Mouse (Mus musculus) forebrain, embryonic 15.5 days (tissue): Measurements from ENCODE around the gene Lilra5. TPM values are rescaled to one million over a fixed set of nuclear protein-coding genes. Genes with fewer than 3 reads are reported as not detected.
"Not testable (repeated sequence)": the region's sequence is repeated elsewhere in the genome, so short reads cannot be mapped to it uniquely, and the experiment has no call there.

Experiments
- ATAC-seq: fragments of 200-750 bp; cut with Nextera tagmentation; replicated peaks from 2 replicates; pipeline ENCODE4 v1.8.0; 2017; ENCODE audit warnings: mild to moderate bottlenecking, moderate TSS enrichment, moderate library complexity
- H3K27ac ChIP-seq: fragments of 300-500 bp; sonication (generic); replicated peaks from 2 replicates; pipeline ENCODE4 v1.5.1; 2015; ENCODE audit warnings: mild to moderate bottlenecking, inconsistent platforms
- H3K27me3 ChIP-seq: fragments of 300-500 bp; sonication (generic); 2 replicates; pipeline ENCODE4 v1.6.1; 2015; ENCODE audit warnings: inconsistent platforms
- H3K36me3 ChIP-seq: fragments of 300-500 bp; sonication (generic); 2 replicates; pipeline ENCODE4 v1.6.1; 2015; ENCODE audit warnings: mild to moderate bottlenecking, inconsistent platforms
- H3K4me1 ChIP-seq: fragments of 300-500 bp; sonication (generic); 2 replicates; pipeline ENCODE4 v1.6.1; 2015; ENCODE audit warnings: inconsistent platforms
- H3K4me2 ChIP-seq: fragments of 300-500 bp; sonication (generic); replicated peaks from 2 replicates; pipeline ENCODE4 v1.6.1; 2015; ENCODE audit warnings: mild to moderate bottlenecking, inconsistent platforms
- H3K4me3 ChIP-seq: fragments of 300-500 bp; sonication (generic); 2 replicates; pipeline ENCODE4 v1.5.1; 2015; ENCODE audit warnings: mild to moderate bottlenecking, inconsistent platforms
- H3K9ac ChIP-seq: fragments of 300-500 bp; sonication (generic); replicated peaks from 2 replicates; pipeline ENCODE4 v1.6.1; 2015; ENCODE audit warnings: mild to moderate bottlenecking, inconsistent platforms
- H3K9me3 ChIP-seq: fragments of 300-500 bp; sonication (generic); 2 replicates; pipeline ENCODE4 v1.6.1; 2016; ENCODE audit warnings: inconsistent platforms
- WGBS: fragments of 180-500 bp; shearing (Covaris S2); methylation state at CpG from one replicate; pipeline ENCODE4 v1.1.7; 2015; ENCODE audit warnings: mixed read lengths; 5-methylcytosine and 5-hydroxymethylcytosine counted together
- polyA plus RNA-seq: library from polyadenylated mRNA; unstranded; fragments of >200 nt; fragmentation: Nextera tagmentation; extraction: Ambion mirVana; gene quantifications from 2 replicates; pipeline ENCODE4 v1.2.1, GENCODE M21; 2015

The Lilra5 gene
- polyA plus RNA-seq, result 0.11 TPM in 1 of 2 replicates, not detected in the other

DNA sequence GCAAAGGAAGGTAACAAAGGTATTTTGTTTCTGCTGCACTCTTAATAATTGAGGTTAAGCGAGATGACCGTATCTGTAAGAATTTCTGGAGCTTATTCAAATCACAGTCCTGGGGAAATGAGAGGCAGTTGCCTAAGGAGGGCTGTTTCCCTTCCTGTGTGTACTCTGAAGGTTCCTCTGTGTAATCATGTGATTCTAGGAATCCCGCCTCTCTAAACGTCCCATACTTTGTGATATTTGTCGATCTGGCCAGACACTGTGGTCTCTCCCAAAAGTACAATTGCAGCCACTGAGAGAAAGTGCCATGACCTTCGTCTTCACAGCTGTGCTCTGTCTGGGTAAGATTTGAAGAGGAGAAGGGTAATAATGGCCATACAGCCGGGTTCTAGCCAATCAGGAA is at the start of gene Lilra5:
Gene Lilra5 (plus strand): TSS at position 301 of the 400 bp plus-strand sequence.
- Histone ChIP-seq H3K4me1 (no peaks in the 10 kb centered on the region), H3K27ac (no peak within 1 kb of the TSS), H3K9ac (no peak within 1 kb of the TSS), H3K9me3 (no peaks in the 10 kb centered on the region), H3K27me3 (no peaks in the 10 kb centered on the region), H3K36me3 (no peaks in the 10 kb centered on the region), H3K4me3 (no peak within 1 kb of the TSS), H3K4me2 (no peak within 1 kb of the TSS)
- no peak for ATAC-seq
- WGBS, result 84% methylated on average over 7 of the region's 7 CpGs

DNA sequence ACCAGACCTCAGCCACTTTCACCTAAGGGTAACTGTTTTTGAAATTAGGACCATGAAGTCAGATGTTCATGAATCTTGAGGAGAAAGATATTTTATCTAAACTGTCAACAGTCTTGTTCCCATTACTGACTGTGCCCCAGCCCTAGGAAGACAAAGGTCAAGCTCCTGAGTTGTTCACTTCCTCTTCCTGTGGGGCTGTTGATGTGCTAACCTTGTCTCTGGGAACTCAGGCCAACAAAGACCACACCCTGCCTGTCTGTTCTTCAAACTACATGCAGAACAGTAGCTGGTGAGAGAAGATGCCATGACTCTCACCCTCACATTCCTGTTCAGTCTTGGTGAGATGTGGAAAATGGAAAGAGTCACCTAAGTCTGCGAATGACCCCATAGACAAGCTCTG is 30.4 kb upstream of the Lilra5 start:
- H3K9ac ChIP-seq, result no peak overlapping the region
- H3K4me2 ChIP-seq, result no peak overlapping the region
- no peaks in the 10 kb centered on the region for H3K9me3 ChIP-seq
- WGBS, result 82% methylated on average over 1 of the region's 1 CpGs
- ATAC-seq, result no peak
- no peaks in the 10 kb centered on the region for H3K27me3 ChIP-seq
- H3K27ac ChIP-seq, result no peak overlapping the region
- H3K4me1 ChIP-seq, result no peaks in the 10 kb centered on the region
- H3K4me3 ChIP-seq, result no peak overlapping the region
- H3K36me3 ChIP-seq, result no peaks in the 10 kb centered on the region

DNA sequence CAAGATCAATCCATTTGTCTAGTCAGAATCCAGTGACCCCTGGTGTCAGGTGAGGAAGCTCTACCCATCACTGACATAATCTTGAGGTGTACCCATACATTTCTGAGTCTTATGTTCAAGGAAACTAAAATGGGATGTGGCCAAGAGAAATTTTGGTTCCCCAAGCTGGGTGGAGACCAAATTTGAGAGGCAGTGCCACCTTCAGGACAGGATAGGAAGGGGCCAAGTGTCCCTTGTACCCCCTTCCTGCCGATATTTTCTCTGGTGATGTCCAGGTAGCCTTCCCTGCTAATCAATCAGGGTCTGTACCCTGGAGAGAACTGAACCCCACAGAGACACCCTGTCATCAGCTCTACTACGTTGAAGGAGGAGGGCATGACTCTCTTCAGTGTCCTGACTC is 28.9 kb upstream of the Lilra5 start:
- H3K27me3 ChIP-seq, result no peaks in the 10 kb centered on the region
- no peak overlapping the region for H3K4me3 ChIP-seq
- H3K36me3 ChIP-seq, result no peaks in the 10 kb centered on the region
- WGBS, result 36% methylated on average over 2 of the region's 2 CpGs
- no peaks in the 10 kb centered on the region for H3K9me3 ChIP-seq
- no peak overlapping the region for H3K9ac ChIP-seq
- H3K27ac ChIP-seq, result no peak overlapping the region
- no peak for ATAC-seq
- no peaks in the 10 kb centered on the region for H3K4me1 ChIP-seq
- H3K4me2 ChIP-seq, result no peak overlapping the region

DNA sequence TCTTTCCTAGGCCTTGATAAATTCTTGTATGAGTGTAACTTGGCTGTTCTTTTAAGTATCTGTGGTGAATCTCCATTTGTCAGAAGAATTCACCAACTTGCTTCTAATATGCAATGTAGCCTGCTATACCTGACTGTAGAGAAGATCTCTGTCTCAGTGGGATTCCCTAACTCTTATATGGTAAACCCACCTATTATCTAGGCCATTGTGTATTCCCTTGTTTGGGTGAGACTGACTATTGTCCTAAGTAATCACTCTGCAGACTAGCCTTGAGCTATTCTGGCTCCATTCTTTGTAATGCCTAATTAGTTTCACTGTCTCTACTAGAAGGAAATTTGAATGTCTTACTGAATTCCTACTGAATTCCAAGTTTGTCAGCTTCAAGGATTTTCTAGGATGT is 24.1 kb upstream of the Lilra5 start:
- not testable (repeated sequence) for H3K9me3 ChIP-seq, H3K27ac ChIP-seq, H3K36me3 ChIP-seq, H3K9ac ChIP-seq, H3K4me2 ChIP-seq, H3K27me3 ChIP-seq, H3K4me1 ChIP-seq, H3K4me3 ChIP-seq, ATAC-seq

DNA sequence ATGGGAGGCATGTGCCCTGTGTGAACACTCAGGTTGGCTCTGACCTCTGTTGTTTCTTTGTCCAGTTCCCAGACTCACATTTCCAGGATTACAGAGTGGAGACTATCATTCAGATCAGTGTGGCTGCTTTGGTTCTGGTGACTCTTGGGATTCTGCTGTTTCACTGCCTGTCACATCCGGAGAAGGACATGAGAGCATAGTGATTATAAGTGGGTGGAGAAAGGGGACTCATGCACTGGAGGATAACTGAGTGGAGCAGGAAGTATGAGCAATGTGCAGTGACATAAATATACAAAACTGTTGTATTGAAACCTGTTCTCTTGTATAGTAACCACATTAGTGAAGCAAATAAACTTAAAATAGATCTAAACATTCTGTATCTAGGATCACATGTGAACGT is 22.2 kb upstream of the Lilra5 start:
- H3K9me3 ChIP-seq, result no peaks in the 10 kb centered on the region
- no peak overlapping the region for H3K9ac ChIP-seq
- H3K36me3 ChIP-seq, result no peaks in the 10 kb centered on the region
- WGBS, result 85% methylated on average over 2 of the region's 2 CpGs
- ATAC-seq, result no peak
- H3K27ac ChIP-seq, result no peak overlapping the region
- H3K4me1 ChIP-seq, result no peaks in the 10 kb centered on the region
- no peak overlapping the region for H3K4me2 ChIP-seq
- no peak overlapping the region for H3K4me3 ChIP-seq
- H3K27me3 ChIP-seq, result no peaks in the 10 kb centered on the region

DNA sequence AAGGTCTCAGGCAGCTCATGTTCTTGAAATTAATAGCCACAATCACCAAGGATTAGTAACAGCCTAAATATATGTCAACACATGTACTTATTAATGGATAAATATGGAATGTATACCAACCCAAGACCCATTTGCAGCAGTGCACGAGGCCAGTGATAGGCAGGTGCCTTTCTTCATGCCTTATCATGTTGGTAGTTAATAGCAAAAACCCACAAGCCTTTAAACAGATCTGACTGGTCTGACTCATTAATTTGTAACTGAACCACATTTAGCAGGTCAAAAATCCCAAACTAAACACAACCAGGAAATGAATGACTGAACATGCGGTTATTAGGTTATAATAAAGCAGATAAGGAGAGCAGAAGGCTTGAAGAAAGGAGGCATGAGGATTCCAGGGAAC is 21.7 kb upstream of the Lilra5 start:
- H3K4me3 ChIP-seq, result no peak overlapping the region
- ATAC-seq, result no peak
- no peaks in the 10 kb centered on the region for H3K36me3 ChIP-seq
- H3K27ac ChIP-seq, result no peak overlapping the region
- H3K9ac ChIP-seq, result no peak overlapping the region
- no peaks in the 10 kb centered on the region for H3K9me3 ChIP-seq
- 74% methylated on average over 2 of the region's 2 CpGs for WGBS
- H3K4me1 ChIP-seq, result no peaks in the 10 kb centered on the region
- H3K4me2 ChIP-seq, result no peak overlapping the region
- H3K27me3 ChIP-seq, result no peaks in the 10 kb centered on the region

DNA sequence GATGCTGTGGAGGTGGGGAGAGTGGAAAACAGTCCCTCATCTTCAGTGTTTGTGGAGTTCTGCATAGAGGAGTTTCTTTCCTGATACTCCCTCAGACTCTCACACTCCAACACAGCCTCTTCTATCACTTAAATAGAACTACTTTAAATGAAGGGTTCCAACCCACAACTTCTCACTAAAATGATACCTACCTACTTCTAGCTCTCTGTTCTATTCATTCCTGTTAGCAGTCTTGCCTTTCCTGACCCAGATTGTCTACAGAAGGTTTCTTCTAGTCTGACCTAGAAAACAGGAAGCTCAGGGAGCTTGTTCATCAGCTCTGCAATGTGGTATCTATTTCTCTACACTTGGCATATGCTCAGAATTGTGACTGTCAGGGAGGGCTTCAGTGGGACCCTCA is 2.0 kb upstream of the Lilra5 start:
- H3K9ac ChIP-seq, result no peak overlapping the region
- no peak overlapping the region for H3K4me2 ChIP-seq
- H3K4me3 ChIP-seq, result no peak overlapping the region
- no peaks in the 10 kb centered on the region for H3K4me1 ChIP-seq
- no peaks in the 10 kb centered on the region for H3K9me3 ChIP-seq
- H3K36me3 ChIP-seq, result no peaks in the 10 kb centered on the region
- no peak overlapping the region for H3K27ac ChIP-seq
- no peaks in the 10 kb centered on the region for H3K27me3 ChIP-seq
- no peak for ATAC-seq

DNA sequence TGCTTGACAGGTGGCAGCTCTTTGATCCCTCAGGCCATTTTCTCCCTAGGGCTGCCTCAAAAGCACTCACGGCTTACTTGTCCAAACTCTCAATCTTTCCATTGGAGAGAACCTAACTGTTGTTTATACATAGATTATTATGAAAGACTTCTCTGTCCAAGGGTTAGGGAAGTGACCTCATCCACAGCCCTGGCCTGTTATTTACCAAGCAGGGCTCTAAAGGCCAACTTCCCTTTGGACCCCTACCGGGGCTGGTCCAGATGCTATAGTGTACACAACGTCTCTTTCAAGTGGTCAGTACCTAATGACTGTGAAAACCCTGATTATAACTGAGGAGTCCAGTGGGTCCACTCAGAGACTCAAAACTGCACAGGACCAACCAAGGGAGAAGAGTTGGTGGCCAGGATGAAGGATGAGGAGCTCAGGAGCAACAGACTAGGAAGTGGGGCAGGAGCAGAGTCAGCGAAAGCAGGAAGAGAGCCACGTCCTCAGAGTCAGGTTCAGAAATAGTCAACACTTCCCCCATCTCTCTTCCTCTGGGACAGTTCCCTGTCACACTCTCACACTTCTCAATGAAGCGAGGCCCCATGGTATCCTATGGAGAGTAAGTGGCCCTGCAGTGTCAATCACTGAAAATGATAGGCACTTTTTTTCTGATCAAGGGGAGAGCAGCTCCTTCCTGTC is 1.6 kb downstream of the Lilra5 start:
- no peak overlapping the region for H3K4me2 ChIP-seq
- no peaks in the 10 kb centered on the region for H3K4me1 ChIP-seq
- H3K36me3 ChIP-seq, result no peaks in the 10 kb centered on the region
- no peak for ATAC-seq
- H3K27ac ChIP-seq, result no peak overlapping the region
- 80% methylated on average over 6 of the region's 6 CpGs for WGBS
- no peaks in the 10 kb centered on the region for H3K27me3 ChIP-seq
- H3K9me3 ChIP-seq, result no peaks in the 10 kb centered on the region
- no peak overlapping the region for H3K9ac ChIP-seq
- H3K4me3 ChIP-seq, result no peak overlapping the region

DNA sequence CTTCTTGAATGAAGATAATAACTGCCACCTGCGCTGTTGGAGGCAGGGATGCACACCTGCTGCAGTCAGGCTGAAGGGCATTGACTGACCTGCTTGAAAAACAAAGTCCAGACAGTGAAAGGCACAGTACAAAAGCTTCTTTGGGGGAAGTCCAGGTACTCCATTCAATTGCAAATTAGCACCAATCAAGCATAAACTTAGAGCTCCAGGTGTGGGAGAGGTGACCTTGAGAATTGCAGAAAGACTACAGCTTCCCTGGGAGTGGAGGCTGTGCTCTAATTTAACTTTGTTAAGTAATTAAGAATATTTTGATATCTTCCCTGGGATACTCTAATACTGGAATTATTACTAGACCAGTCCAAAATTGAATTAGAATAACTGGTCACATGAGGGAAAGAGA is 13.7 kb downstream of the Lilra5 start:
- 81% methylated on average over 1 of the region's 1 CpGs for WGBS

DNA sequence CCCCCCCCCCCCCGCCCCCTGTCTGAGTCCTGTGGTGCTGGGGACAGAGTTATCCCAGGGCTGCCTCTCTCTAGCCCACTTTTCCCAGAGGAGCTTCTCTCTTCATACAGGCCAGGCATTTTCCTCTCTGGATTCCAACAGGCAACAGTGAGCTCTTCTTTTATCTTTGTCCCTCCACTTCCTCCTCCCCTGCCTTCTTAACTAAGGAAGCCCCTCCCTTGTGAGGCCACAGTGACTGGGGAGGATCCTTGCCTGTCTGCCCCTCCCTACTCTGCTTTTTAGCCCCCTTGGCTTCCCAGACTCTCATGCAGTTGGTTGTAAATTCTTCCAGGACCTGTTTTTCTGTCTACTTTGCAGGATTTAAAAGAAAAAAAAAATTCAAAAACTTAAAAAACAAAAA is 18.5 kb downstream of the Lilra5 start:
- not testable (repeated sequence) for H3K4me3 ChIP-seq, H3K27ac ChIP-seq, H3K4me1 ChIP-seq, H3K36me3 ChIP-seq, H3K4me2 ChIP-seq, ATAC-seq, H3K9me3 ChIP-seq, H3K9ac ChIP-seq, H3K27me3 ChIP-seq
- no CpG with 5 or more reads among the region's 1 CpGs for WGBS

More for the DNA sequence above, 13.7 kb downstream of the Lilra5 start:
- not testable (repeated sequence) for H3K9me3 ChIP-seq, H3K27ac ChIP-seq, H3K9ac ChIP-seq, H3K27me3 ChIP-seq, H3K4me1 ChIP-seq, H3K4me2 ChIP-seq, ATAC-seq, H3K36me3 ChIP-seq, H3K4me3 ChIP-seq

DNA sequence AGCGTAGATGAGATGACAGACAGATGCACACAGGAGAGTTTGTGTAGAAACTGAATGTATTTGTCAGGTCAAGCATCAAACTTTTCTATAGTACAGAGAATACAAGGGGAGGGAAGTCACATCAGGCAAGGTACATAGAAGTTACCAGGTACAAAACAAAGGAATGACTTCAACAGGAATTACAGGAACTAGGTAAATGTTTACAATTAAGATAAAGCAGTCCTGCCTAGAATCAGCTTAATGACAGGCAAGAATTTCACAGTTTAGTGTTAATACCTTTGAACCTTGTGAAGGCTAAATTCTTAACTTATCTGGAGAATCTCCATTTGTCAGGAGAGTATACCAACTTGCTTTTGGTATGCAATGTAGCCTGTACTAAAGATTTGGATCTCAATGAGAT is 23.0 kb downstream of the Lilra5 start:
- 93% methylated on average over 1 of the region's 1 CpGs for WGBS
- H3K27me3 ChIP-seq, H3K9ac ChIP-seq, H3K9me3 ChIP-seq, H3K4me3 ChIP-seq, H3K4me1 ChIP-seq, H3K4me2 ChIP-seq, H3K36me3 ChIP-seq, ATAC-seq, H3K27ac ChIP-seq: not testable (repeated sequence)

DNA sequence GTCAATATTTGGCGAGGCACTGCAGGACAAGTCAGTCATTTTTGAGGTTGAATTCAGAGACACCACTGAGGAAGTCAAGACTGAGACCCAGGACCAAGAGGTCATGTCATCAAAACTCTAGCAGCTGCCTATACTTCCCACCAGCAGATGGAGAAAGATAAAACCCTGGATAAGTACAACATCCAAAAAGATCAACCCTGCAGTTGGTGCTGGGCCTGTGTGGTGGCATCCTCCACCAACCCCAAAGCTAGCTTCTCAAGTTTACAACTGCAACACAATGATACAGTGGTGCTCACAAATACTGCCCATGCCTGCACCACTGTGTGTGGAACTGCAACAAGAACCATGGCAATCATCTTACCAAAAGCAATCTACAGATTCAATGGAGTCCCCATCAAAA is 34.6 kb downstream of the Lilra5 start:
- H3K9ac ChIP-seq, H3K4me1 ChIP-seq, H3K36me3 ChIP-seq, H3K9me3 ChIP-seq, H3K4me3 ChIP-seq, H3K27ac ChIP-seq, H3K27me3 ChIP-seq, H3K4me2 ChIP-seq, ATAC-seq: not testable (repeated sequence)
- WGBS, result 77% methylated on average over 1 of the region's 1 CpGs

DNA sequence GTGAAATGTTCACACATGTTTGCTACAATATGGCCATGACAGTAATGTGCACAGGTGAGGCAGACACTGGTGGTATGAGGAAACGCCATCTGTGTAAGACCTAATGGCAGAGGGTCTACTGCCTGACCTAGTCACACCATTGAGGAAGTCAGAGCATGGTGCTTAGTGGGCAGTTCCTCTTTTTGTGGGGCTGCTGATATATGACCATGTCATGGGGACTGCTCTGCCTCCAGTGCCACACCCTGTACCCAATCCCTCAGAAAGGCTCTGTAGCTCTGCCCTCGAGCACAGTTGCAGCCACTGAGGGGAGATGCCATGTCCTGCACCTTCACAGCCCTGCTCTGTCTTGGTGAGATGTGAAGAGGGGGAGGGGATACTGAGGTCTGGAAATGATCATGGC is 36.3 kb downstream of the Lilra5 start:
- H3K36me3 ChIP-seq, H3K4me3 ChIP-seq, ATAC-seq, H3K27ac ChIP-seq, H3K9ac ChIP-seq, H3K4me1 ChIP-seq, H3K9me3 ChIP-seq, H3K4me2 ChIP-seq, H3K27me3 ChIP-seq: not testable (repeated sequence)
- 58% methylated on average over 2 of the region's 2 CpGs for WGBS
